Mouse (Mus musculus): ENCODE data around the gene Tekt4. TPM values are rescaled to one million over a fixed set of nuclear protein-coding genes. Genes with fewer than 3 reads are reported as not detected.

The Tekt4 gene
- 0.15 and 0.77 TPM in 2 replicates for polyA plus RNA-seq (2021; fragmentation: Nextera tagmentation)
- long read RNA-seq, experiment 1, partial matches to known transcripts, result 0 of 3 reads
- long read RNA-seq, experiment 1, other reads (novel, unspliced or antisense), result 0 of 3 reads
- long read RNA-seq, experiment 2, result 0 reads

DNA sequence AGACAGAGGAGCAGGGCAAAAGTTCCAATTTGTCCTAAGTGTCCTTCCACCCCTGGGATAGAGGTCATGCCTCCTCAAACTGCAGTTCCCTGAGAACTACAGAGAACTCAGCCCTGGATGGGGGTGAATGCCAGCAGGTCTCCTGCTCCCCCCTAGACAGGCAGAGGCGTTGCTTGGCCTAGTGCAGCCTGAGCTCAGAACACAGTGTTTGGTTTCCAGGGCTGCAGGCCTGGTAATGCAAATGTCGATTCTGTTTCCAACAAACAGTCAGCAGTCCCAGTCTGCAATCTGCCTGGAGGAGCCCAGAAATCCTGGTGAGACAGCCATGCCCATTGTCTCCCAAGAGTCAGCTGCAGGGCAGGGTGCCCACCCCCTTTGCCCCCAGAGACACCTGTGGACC, at the start of gene Tekt4:
TSS of gene Tekt4 (plus strand) at position 344 of the 400 bp plus-strand sequence.

DNA sequence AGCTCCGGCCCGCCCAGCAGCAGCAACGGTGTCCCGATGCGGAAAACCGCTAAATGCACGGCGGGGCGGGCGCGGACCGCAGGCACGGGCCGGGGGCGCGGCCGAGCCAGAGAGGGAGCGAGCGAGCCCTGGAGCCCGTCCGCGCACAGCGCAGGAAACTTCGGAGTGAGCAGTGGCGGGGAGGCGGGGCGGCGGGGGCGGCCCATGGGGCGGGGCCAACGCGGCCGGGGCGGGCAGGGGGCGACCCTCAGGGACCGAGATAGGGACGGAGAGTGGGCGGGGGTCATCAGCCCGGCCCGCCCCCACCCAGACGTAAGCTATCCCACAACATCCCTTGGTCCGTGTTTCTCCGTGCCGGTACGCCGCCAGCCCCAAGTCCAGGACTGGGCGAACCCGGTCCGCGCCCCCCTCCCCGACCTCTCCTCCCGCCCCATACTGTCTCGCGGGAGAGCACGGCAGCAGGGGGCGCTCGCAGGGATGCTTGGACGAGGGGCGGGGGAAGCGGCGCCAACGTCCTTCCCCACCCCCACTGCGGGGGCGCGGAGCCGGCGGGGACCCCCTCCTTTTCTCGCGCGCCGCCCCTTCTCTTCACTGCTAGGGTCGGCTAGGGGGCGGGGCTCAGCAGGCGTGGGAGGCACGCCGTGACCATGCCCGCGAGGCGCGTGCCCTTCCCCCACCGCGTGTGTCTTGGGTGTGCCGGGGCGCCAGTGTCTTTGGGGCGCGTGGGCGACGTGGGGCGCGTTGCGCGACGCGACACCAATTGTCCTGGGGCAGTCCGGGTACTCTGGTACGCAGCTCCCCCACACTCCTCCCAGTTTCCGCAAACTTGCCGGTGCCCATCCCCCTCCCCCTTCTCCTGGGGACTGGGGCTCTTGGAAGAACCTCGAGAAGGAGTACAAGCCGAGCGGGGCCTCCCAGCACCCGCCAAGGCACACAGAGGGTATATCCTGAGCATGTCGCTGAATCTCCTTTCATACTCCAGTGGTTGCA, 20.5 kb upstream of the Tekt4 start, which contains the start of gene Cacna1h:
TSS of gene Cacna1h (minus strand) at position 167 of the 990 bp plus-strand sequence.

DNA sequence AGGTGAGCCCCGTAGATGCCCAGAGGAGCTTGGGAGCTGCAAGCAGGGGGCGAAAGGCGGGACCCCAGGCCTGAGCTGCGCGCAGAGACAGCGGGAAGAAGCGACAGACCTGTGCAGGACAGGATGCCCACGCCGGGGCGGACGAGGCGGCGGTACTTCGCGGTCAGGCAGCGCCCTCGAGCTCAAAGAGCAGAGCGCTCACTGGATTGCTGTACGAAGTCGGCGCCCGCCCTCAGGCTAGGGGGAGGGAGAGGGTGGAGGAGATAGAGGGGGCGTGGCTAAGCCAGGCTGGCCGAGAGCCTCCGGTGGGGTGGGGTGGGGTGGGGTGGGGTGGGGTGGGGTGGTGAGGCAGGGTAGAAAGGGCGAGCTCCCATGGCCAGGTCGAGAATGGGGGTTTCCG, 42.6 kb downstream of the Tekt4 start, which contains the start of gene Sstr5:
TSS of gene Sstr5 (minus strand) at position 276 of the 400 bp plus-strand sequence.

Other genes starting within 250 kb of the Tekt4 start
- gene Gnptg, start 214.5 kb upstream of the Tekt4 start, polyA plus RNA-seq (2021; fragmentation: Nextera tagmentation), result 112 and 121 TPM in 2 replicates
- 51.9 and 58.2 TPM in 2 replicates for gene Tsr3, start 214.4 kb upstream of the Tekt4 start, polyA plus RNA-seq (2021; fragmentation: Nextera tagmentation)
- gene Baiap3, start 198.3 kb upstream of the Tekt4 start, polyA plus RNA-seq (2021; fragmentation: Nextera tagmentation), result 3.1 and 5.1 TPM in 2 replicates
- 202 and 227 TPM in 2 replicates for gene Ube2i, start 180.0 kb upstream of the Tekt4 start, polyA plus RNA-seq (2021; fragmentation: Nextera tagmentation)
- not detected in 2 replicates for gene Prss34, start 156.2 kb upstream of the Tekt4 start, polyA plus RNA-seq (2021; fragmentation: Nextera tagmentation)
- not detected in 2 replicates for gene Prss28, start 146.0 kb upstream of the Tekt4 start, polyA plus RNA-seq (2021; fragmentation: Nextera tagmentation)
- gene Prss29, start 136.0 kb upstream of the Tekt4 start, polyA plus RNA-seq (2021; fragmentation: Nextera tagmentation), result not detected in 2 replicates
- gene Tpsab1, start 109.1 kb upstream of the Tekt4 start, polyA plus RNA-seq (2021; fragmentation: Nextera tagmentation), result not detected in 2 replicates
- gene Tpsb2, start 88.3 kb upstream of the Tekt4 start, polyA plus RNA-seq (2021; fragmentation: Nextera tagmentation), result not detected in 2 replicates
- gene Tpsg1, start 85.3 kb upstream of the Tekt4 start, polyA plus RNA-seq (2021; fragmentation: Nextera tagmentation), result not detected in 2 replicates
- gene Cacna1h, start 20.8 kb upstream of the Tekt4 start, polyA plus RNA-seq (2021; fragmentation: Nextera tagmentation), result 7.7 and 8.6 TPM in 2 replicates
- gene Sstr5, start 42.7 kb downstream of the Tekt4 start, polyA plus RNA-seq (2021; fragmentation: Nextera tagmentation), result 0.23 and 0.34 TPM in 2 replicates
- 40.9 and 69.8 TPM in 2 replicates for gene Sox8, start 116.1 kb downstream of the Tekt4 start, polyA plus RNA-seq (2021; fragmentation: Nextera tagmentation)
- 27.9 and 28.9 TPM in 2 replicates for gene Lmf1, start 124.5 kb downstream of the Tekt4 start, polyA plus RNA-seq (2021; fragmentation: Nextera tagmentation)